Mouse (Mus musculus): Measurements from ENCODE around the gene Cenpv. TPM values are rescaled to one million over a fixed set of nuclear protein-coding genes. Genes with fewer than 3 reads are reported as not detected.

The Cenpv gene
- polyA plus RNA-seq, 1 experiment from 2014 or later, result 19.6 TPM

GRCm38 (mm10) chr11:62553186-62553585 is 14.1 kb upstream of the Cenpv start:
- no peak for DNase-seq
- Histone ChIP-seq H3K9me3 (replicated peaks) (no peaks in the 10 kb centered on the region), H3K27ac (peak overlapping the region; percentile 18; the same call in 1 of the 2 replicates), H3K9ac (peak overlapping the region; percentile 70), H3K4me2 (peak overlapping the region; percentile 82), H3K36me3 (peaks cover 29% of the 10 kb centered on the region), H3K4me3 (replicated peaks) (peak overlapping the region; percentile 67), H3K4me1 (replicated peaks) (peaks cover 42% of the 10 kb centered on the region), H3K27me3 (no peaks in the 10 kb centered on the region)
- ATAC-seq (ENCODE audit: low read depth), result no peak
- 33% methylated on average over 1 of the region's 1 CpGs for WGBS (ENCODE audit: insufficient replicate concordance)

- H3K9me3 ChIP-seq (replicated peaks), result no peaks in the 10 kb centered on the region
- peak; percentile 82 for DNase-seq
- no peaks in the 10 kb centered on the region for H3K27me3 ChIP-seq
- peaks cover 29% of the 10 kb centered on the region for H3K36me3 ChIP-seq
- peak overlapping the region; percentile 99 for H3K4me2 ChIP-seq
- H3K4me3 ChIP-seq (replicated peaks), result peak overlapping the region; percentile 79
- H3K27ac ChIP-seq, result peak overlapping the region; percentile 91
- H3K9ac ChIP-seq, result peak overlapping the region; percentile 84
- H3K4me1 ChIP-seq (replicated peaks), result peaks cover 42% of the 10 kb centered on the region
- under 1% methylated on average over 58 of the region's 58 CpGs for WGBS (ENCODE audit: insufficient replicate concordance)
- peak; percentile 77 for ATAC-seq (ENCODE audit: low read depth)
These were observed 12.4 kb upstream of the Cenpv start for GRCm38 (mm10) chr11:62551226-62552119.

- DNase-seq (peak; percentile 97), ATAC-seq (ENCODE audit: low read depth) (peak; percentile 91)
- Histone ChIP-seq H3K4me1 (replicated peaks) (peaks cover 42% of the 10 kb centered on the region), H3K9me3 (replicated peaks) (no peaks in the 10 kb centered on the region), H3K4me2 (peak within 1 kb of the TSS; percentile 99), H3K4me3 (replicated peaks) (peak within 1 kb of the TSS; percentile 79), H3K27me3 (no peaks in the 10 kb centered on the region), H3K27ac (peak within 1 kb of the TSS; percentile 98), H3K9ac (peak within 1 kb of the TSS; percentile 90), H3K36me3 (peaks cover 29% of the 10 kb centered on the region)
- under 1% methylated on average over 40 of the region's 40 CpGs for WGBS (ENCODE audit: insufficient replicate concordance)
These were observed 11.7 kb upstream of the Cenpv start, which contains the start of gene Ubb for GRCm38 (mm10) chr11:62550727-62551225. Gene Ubb (plus strand): TSS chr11:62551171.

GRCm38 (mm10) chr11:62550227-62550685 is 11.2 kb upstream of the Cenpv start:
- H3K27ac ChIP-seq, result peak overlapping the region; percentile 98
- H3K9ac ChIP-seq, result peak overlapping the region; percentile 90
- no peaks in the 10 kb centered on the region for H3K9me3 ChIP-seq (replicated peaks)
- DNase-seq, result peak; percentile 74
- H3K4me1 ChIP-seq (replicated peaks), result peaks cover 40% of the 10 kb centered on the region
- peaks cover 26% of the 10 kb centered on the region for H3K36me3 ChIP-seq
- H3K4me3 ChIP-seq (replicated peaks), result peak overlapping the region; percentile 78
- under 1% methylated on average over 11 of the region's 11 CpGs for WGBS (ENCODE audit: insufficient replicate concordance)
- no peaks in the 10 kb centered on the region for H3K27me3 ChIP-seq
- peak; percentile 69 for ATAC-seq (ENCODE audit: low read depth)
- peak overlapping the region; percentile 99 for H3K4me2 ChIP-seq

- H3K27ac ChIP-seq, result peak overlapping the region; percentile 98
These were observed 10.7 kb upstream of the Cenpv start for GRCm38 (mm10) chr11:62549782-62550181.

GRCm38 (mm10) chr11:62543991-62544390 is 4.9 kb upstream of the Cenpv start:
- no peak overlapping the region for H3K4me3 ChIP-seq (replicated peaks)
- peaks cover 11% of the 10 kb centered on the region for H3K4me1 ChIP-seq (replicated peaks)
- no peaks in the 10 kb centered on the region for H3K9me3 ChIP-seq (replicated peaks)
- no peak overlapping the region for H3K4me2 ChIP-seq
- H3K36me3 ChIP-seq, result no peaks in the 10 kb centered on the region
- H3K27ac ChIP-seq, result no peak overlapping the region
- peaks cover 22% of the 10 kb centered on the region for H3K27me3 ChIP-seq
- 71% methylated on average over 3 of the region's 3 CpGs for WGBS (ENCODE audit: insufficient replicate concordance)
- DNase-seq (no peak), ATAC-seq (ENCODE audit: low read depth) (no peak)
- no peak overlapping the region for H3K9ac ChIP-seq

More at GRCm38 (mm10) chr11:62549782-62550181, 10.7 kb upstream of the Cenpv start:
- Histone ChIP-seq H3K9me3 (replicated peaks) (no peaks in the 10 kb centered on the region), H3K4me2 (peak overlapping the region; percentile 99), H3K4me1 (replicated peaks) (peaks cover 35% of the 10 kb centered on the region), H3K9ac (peak overlapping the region; percentile 90), H3K36me3 (peaks cover 22% of the 10 kb centered on the region), H3K27me3 (no peaks in the 10 kb centered on the region), H3K4me3 (replicated peaks) (peak overlapping the region; percentile 78)
- ATAC-seq (ENCODE audit: low read depth) (peak; percentile 41), DNase-seq (peak; percentile 40)
- 19% methylated on average over 5 of the region's 5 CpGs for WGBS (ENCODE audit: insufficient replicate concordance)

DNA sequence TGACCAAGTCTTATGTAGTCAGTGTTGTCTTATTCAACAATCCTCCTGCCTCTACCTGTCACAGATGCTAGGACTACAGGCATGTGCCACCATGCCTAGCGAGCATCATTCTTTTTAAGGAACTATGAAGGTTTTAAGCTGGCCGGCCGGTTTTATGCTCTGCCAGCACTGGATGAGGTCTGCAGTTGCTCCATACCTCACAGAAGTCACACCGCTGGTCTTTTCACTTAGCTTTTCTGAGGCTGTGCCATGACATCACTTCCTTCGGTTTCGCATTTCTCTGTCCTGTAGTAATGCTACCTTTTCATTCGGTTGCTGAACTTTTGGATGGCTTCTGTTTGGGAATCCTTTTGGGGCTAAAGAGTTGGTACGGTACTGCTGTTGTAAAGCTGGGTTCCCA is 2.5 kb upstream of the Cenpv start:
- no peak overlapping the region for H3K4me3 ChIP-seq (replicated peaks)

DNA sequence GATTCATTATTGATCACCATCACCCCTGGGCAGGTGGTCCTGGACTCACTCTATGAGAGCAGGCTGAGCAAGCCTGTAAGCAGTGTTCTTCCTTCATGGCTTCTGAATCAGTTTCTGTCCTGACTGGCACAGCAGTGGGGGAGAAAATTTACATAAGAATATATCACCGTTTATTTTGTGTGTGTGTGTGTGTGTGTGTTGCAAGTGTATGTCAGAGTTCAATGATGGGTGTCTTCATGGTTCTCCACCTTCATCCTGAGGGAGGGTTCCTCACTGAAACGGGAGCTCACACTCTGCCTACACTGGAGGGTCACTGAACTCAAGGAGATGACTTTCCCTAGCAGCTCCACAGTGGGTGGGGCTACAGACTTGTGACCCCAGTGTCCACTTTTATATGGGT is 1.9 kb upstream of the Cenpv start:
- H3K4me3 ChIP-seq (replicated peaks), result no peak overlapping the region
- H3K27ac ChIP-seq, result no peak overlapping the region
- no peaks in the 10 kb centered on the region for H3K9me3 ChIP-seq (replicated peaks)
- no peaks in the 10 kb centered on the region for H3K36me3 ChIP-seq
- 67% methylated on average over 2 of the region's 2 CpGs for WGBS (ENCODE audit: insufficient replicate concordance)
- peaks cover 26% of the 10 kb centered on the region for H3K4me1 ChIP-seq (replicated peaks)
- DNase-seq (no peak), ATAC-seq (ENCODE audit: low read depth) (no peak)
- H3K4me2 ChIP-seq, result no peak overlapping the region
- H3K27me3 ChIP-seq, result peaks cover 22% of the 10 kb centered on the region
- no peak overlapping the region for H3K9ac ChIP-seq

More for the DNA sequence above, 2.5 kb upstream of the Cenpv start:
- Histone ChIP-seq H3K36me3 (no peaks in the 10 kb centered on the region), H3K27ac (no peak overlapping the region), H3K9me3 (replicated peaks) (no peaks in the 10 kb centered on the region), H3K9ac (no peak overlapping the region), H3K4me2 (no peak overlapping the region), H3K27me3 (peaks cover 22% of the 10 kb centered on the region), H3K4me1 (replicated peaks) (peaks cover 26% of the 10 kb centered on the region)
- no peak for DNase-seq
- 62% methylated on average over 8 of the region's 8 CpGs for WGBS (ENCODE audit: insufficient replicate concordance)
- ATAC-seq (ENCODE audit: low read depth), result no peak

GRCm38 (mm10) chr11:62540167-62540566 is 1.1 kb upstream of the Cenpv start:
- Histone ChIP-seq H3K4me1 (replicated peaks) (peaks cover 26% of the 10 kb centered on the region), H3K9me3 (replicated peaks) (no peaks in the 10 kb centered on the region), H3K27ac (no peak overlapping the region), H3K4me3 (replicated peaks) (no peak overlapping the region), H3K36me3 (no peaks in the 10 kb centered on the region; the same call in 1 of the 2 replicates), H3K4me2 (no peak overlapping the region), H3K9ac (no peak overlapping the region), H3K27me3 (peaks cover 22% of the 10 kb centered on the region)
- DNase-seq, result no peak
- no peak for ATAC-seq (ENCODE audit: low read depth)
- 71% methylated on average over 7 of the region's 7 CpGs for whole genome bisulfite sequencing (ENCODE audit: insufficient replicate concordance)

DNA sequence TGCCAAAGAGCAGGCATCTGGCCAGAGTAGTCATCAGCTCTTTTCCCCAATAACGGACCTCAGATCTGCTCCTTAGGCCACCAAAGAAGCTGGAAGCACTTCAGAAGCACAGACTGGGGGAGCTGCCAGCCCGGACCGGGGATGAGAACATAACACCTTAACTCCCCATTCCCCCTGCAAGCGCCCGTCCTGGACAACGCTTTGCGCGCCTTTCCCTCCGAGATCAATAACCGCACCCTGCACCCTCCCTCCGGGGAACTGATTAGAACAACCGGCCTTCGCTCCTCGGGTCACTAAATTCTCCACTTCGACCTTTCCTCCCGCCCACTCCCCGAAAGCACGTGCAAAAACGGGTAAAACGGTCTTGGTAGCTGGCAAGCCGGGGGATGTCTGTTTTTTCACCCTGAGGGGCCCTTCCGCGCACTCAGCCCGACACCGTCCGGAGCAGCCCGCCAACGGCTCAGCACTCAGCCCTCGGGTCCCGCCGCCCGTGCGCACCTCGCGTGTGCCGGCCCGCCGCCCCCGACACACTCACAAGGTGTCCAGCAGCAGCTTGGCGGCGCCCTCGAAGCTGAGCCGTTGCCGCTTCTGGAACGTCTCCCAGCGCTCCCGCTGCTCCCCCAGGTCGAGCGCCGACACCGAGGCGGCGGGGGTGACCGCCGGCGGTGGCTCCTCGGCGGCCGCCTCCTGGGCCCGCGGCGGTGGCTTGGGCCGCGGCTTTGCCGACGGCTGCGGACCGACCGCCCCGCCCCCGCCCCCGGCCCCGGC is 556 bp downstream of the Cenpv start:
- peak overlapping the region; percentile 84 for H3K4me3 ChIP-seq (replicated peaks)
- peaks cover 5% of the 10 kb centered on the region; the same call in 1 of the 2 replicates for H3K36me3 ChIP-seq
- peak overlapping the region; percentile 91 for H3K9ac ChIP-seq
- peak overlapping the region; percentile 79 for H3K27ac ChIP-seq
- H3K4me1 ChIP-seq (replicated peaks), result peaks cover 23% of the 10 kb centered on the region
- H3K27me3 ChIP-seq, result peaks cover 22% of the 10 kb centered on the region
- ATAC-seq (ENCODE audit: low read depth), result peak; percentile 83
- peak; percentile 50 for DNase-seq
- H3K4me2 ChIP-seq, result peak overlapping the region; percentile 95
- no peaks in the 10 kb centered on the region for H3K9me3 ChIP-seq (replicated peaks)
- WGBS (ENCODE audit: insufficient replicate concordance), result under 1% methylated on average over 60 of the region's 73 CpGs

GRCm38 (mm10) chr11:62537590-62537989 is 1.5 kb downstream of the Cenpv start:
- WGBS (ENCODE audit: insufficient replicate concordance), result 21% methylated on average over 7 of the region's 7 CpGs
- Histone ChIP-seq H3K27ac (no peak overlapping the region), H3K9ac (peak overlapping the region; percentile 54; the same call in 1 of the 2 replicates), H3K36me3 (peaks cover 8% of the 10 kb centered on the region; the same call in 1 of the 2 replicates), H3K27me3 (peaks cover 22% of the 10 kb centered on the region), H3K4me3 (replicated peaks) (peak overlapping the region; percentile 84), H3K9me3 (replicated peaks) (no peaks in the 10 kb centered on the region), H3K4me2 (peak overlapping the region; percentile 95), H3K4me1 (replicated peaks) (peaks cover 23% of the 10 kb centered on the region)
- DNase-seq (no peak), ATAC-seq (ENCODE audit: low read depth) (no peak)

Measured in liver, embryonic 13.5 days (tissue).